ENCODE assay signal across 25 mouse cellular contexts in the genomic region with DNA sequence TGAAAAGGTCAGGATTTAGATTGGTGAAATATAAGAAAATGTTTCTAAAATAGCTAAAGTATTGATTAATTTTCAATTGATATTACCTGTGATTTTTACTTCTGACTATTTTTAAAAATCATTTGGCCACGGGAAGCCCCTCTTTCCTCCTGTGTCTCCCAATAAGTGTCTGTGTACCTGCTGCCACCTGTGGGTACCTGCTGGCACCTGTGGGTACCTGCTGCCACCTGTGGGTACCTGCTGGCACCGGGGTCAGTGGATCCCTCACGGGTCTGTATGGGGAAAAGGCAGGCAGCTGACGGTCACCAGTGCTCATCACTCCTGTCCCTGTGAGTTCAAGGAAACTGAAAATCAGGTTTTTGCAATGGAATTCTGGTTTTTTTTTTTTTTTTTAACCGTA.
DNase-seq lines count a peak whose midpoint lies in the region; ATAC-seq and TF ChIP-seq lines count a peak whose summit lies in the region.
"Had no signal": no experiment of that assay in that cellular context is flagged by ENCODE, and none has a peak within 500 bp of the region (broad histone marks: within the 10 kb centered on the region; RNA-seq: fewer than 3 reads in every experiment).

No protein-coding gene starts in this region.

- peaks cover 3% of the 10 kb centered on the region for H3K27me3 ChIP-seq in forebrain, embryonic 11.5 days (ENCODE audit: control insufficient read depth, insufficient read depth, low read length)
- H3K27me3 ChIP-seq in forebrain, postnatal 0 days (ENCODE audit: insufficient read depth, low read length): peaks cover 30% of the 10 kb centered on the region
- H3K27me3 ChIP-seq in kidney, postnatal 0 days (ENCODE audit: insufficient read depth, low read length): 0 out of 2 replicates have a peak, but pooled peaks cover 3% of the 10 kb centered on the region
- H3K27me3 ChIP-seq in kidney, embryonic 15.5 days: peaks cover 27% of the 10 kb centered on the region
- H3K27me3 ChIP-seq: stomach, embryonic 15.5 days had no signal

- no peaks in the 10 kb centered on the region for H3K9me3 ChIP-seq in forebrain, embryonic 11.5 days (ENCODE audit: control insufficient read depth, low read length)
- H3K9me3 ChIP-seq in forebrain, postnatal 0 days (ENCODE audit: low read length): no peaks in the 10 kb centered on the region
- H3K9me3 ChIP-seq in kidney, postnatal 0 days (replicated peaks; ENCODE audit: low read length): no peaks in the 10 kb centered on the region
- H3K9me3 ChIP-seq in kidney, embryonic 15.5 days (replicated peaks): no peaks in the 10 kb centered on the region
- H3K9me3 ChIP-seq: embryonic facial prominence, embryonic 15.5 days; forebrain, embryonic 15.5 days; hindbrain, embryonic 10.5 days; limb, embryonic 12.5 days; midbrain, embryonic 10.5 days; stomach, embryonic 15.5 days had no signal

- ATAC-seq in forebrain, embryonic 11.5 days (replicated peaks; ENCODE audit: low FRiP score): no peak
- no peak for ATAC-seq in forebrain, postnatal 0 days
- no peak for ATAC-seq in kidney, postnatal 0 days (replicated peaks; ENCODE audit: low FRiP score, low read depth)
- no peak for ATAC-seq in kidney, embryonic 15.5 days (replicated peaks; ENCODE audit: low FRiP score)
- ATAC-seq: forebrain, embryonic 15.5 days; intestine, postnatal 0 days; liver, postnatal 0 days; lung, postnatal 0 days had no signal

- no peak for TF ChIP-seq CTCF in forebrain, postnatal 0 days (IDR thresholded peaks at IDR 0.05; ENCODE audit: low read depth)
- TF ChIP-seq CTCF in kidney, postnatal 0 days (IDR thresholded peaks at IDR 0.05; ENCODE audit: low read depth): peak; percentile 42; the same call in 1 of the 2 replicates

- H3K4me1 ChIP-seq in forebrain, embryonic 11.5 days (replicated peaks; ENCODE audit: control insufficient read depth, insufficient read depth, low read length): peaks cover 9% of the 10 kb centered on the region
- no peaks in the 10 kb centered on the region for H3K4me1 ChIP-seq in forebrain, postnatal 0 days (ENCODE audit: insufficient read depth)
- H3K4me1 ChIP-seq in kidney, postnatal 0 days (replicated peaks; ENCODE audit: insufficient read depth, low read length): no peaks in the 10 kb centered on the region
- H3K4me1 ChIP-seq in kidney, embryonic 15.5 days: 0 out of 2 replicates have a peak, but pooled peaks cover 12% of the 10 kb centered on the region
- H3K4me1 ChIP-seq: embryonic facial prominence, embryonic 15.5 days; stomach, embryonic 15.5 days had no signal

- 89% methylated on average over 5 of the region's 5 CpGs for WGBS in forebrain, embryonic 11.5 days
- 89% methylated on average over 5 of the region's 5 CpGs for WGBS in forebrain, postnatal 0 days
- 86% methylated on average over 5 of the region's 5 CpGs for WGBS in kidney, postnatal 0 days
- WGBS in kidney, embryonic 15.5 days: 88% methylated on average over 5 of the region's 5 CpGs

- peak; percentile 38 for DNase-seq in forebrain, embryonic 11.5 days (ENCODE audit: low spot score)
- DNase-seq in forebrain, postnatal 0 days: no peak
- no peak for DNase-seq in kidney, postnatal 0 days (ENCODE audit: low spot score)
- DNase-seq in cerebellum, postnatal 25 days: peak; percentile 68 to 75
- DNase-seq in retina, embryonic 14.5 days (ENCODE audit: low spot score): no peak
- DNase-seq in lung, postnatal 36 days: no peak
- DNase-seq: adrenal gland, postnatal 36 days; gastrocnemius, postnatal 10 days; layer of hippocampus, postnatal 36 days; liver, postnatal 0 days; right cerebral cortex, adult 18-20 months; right cerebral cortex, postnatal 4 days; thymus, adult 18-20 months had no signal

- H3K36me3 ChIP-seq in forebrain, embryonic 11.5 days (ENCODE audit: control insufficient read depth, insufficient read depth, low read length): no peaks in the 10 kb centered on the region
- H3K36me3 ChIP-seq in forebrain, postnatal 0 days (ENCODE audit: insufficient read depth): no peaks in the 10 kb centered on the region
- H3K36me3 ChIP-seq in kidney, postnatal 0 days (ENCODE audit: insufficient read depth, low read length): no peaks in the 10 kb centered on the region
- H3K36me3 ChIP-seq in kidney, embryonic 15.5 days: no peaks in the 10 kb centered on the region
- H3K36me3 ChIP-seq: embryonic facial prominence, embryonic 15.5 days; forebrain, embryonic 15.5 days; hindbrain, embryonic 10.5 days; limb, embryonic 12.5 days; midbrain, embryonic 10.5 days; stomach, embryonic 15.5 days had no signal

- H3K27ac ChIP-seq in forebrain, embryonic 11.5 days (ENCODE audit: low read depth, low read length): no peak overlapping the region
- H3K27ac ChIP-seq in forebrain, postnatal 0 days (ENCODE audit: low read depth, low read length): no peak overlapping the region
- no peak overlapping the region for H3K27ac ChIP-seq in kidney, postnatal 0 days
- H3K27ac ChIP-seq in kidney, embryonic 15.5 days: no peak overlapping the region
- H3K27ac ChIP-seq: embryonic facial prominence, embryonic 15.5 days; hindbrain, embryonic 10.5 days; layer of hippocampus, adult 2 months; limb, embryonic 12.5 days; stomach, embryonic 15.5 days had no signal

- no peak overlapping the region for H3K4me2 ChIP-seq in forebrain, embryonic 11.5 days (ENCODE audit: low read depth, low read length, severe bottlenecking)
- no peak overlapping the region for H3K4me2 ChIP-seq in forebrain, postnatal 0 days (ENCODE audit: low read depth)
- H3K4me2 ChIP-seq in kidney, postnatal 0 days (ENCODE audit: low read length): no peak overlapping the region
- no peak overlapping the region for H3K4me2 ChIP-seq in kidney, embryonic 15.5 days
- H3K4me2 ChIP-seq: embryonic facial prominence, embryonic 15.5 days; forebrain, embryonic 15.5 days; heart, embryonic 11.5 days; limb, embryonic 12.5 days; liver, embryonic 11.5 days; stomach, embryonic 15.5 days had no signal

- no peak overlapping the region for H3K4me3 ChIP-seq in forebrain, embryonic 11.5 days (ENCODE audit: low read depth, low read length)
- no peak overlapping the region for H3K4me3 ChIP-seq in forebrain, postnatal 0 days (ENCODE audit: low read depth, low read length)
- H3K4me3 ChIP-seq in kidney, postnatal 0 days (replicated peaks; ENCODE audit: low read depth, low read length): no peak overlapping the region
- no peak overlapping the region for H3K4me3 ChIP-seq in kidney, embryonic 15.5 days (replicated peaks)
- H3K4me3 ChIP-seq: embryonic facial prominence, embryonic 15.5 days; forebrain, embryonic 15.5 days; hindbrain, embryonic 10.5 days; layer of hippocampus, adult 2 months; limb, embryonic 12.5 days; midbrain, embryonic 10.5 days; stomach, embryonic 15.5 days had no signal

- no peak overlapping the region for H3K9ac ChIP-seq in forebrain, embryonic 11.5 days (ENCODE audit: low read length)
- H3K9ac ChIP-seq in forebrain, postnatal 0 days: no peak overlapping the region
- H3K9ac ChIP-seq in kidney, postnatal 0 days (ENCODE audit: low read depth, low read length): no peak overlapping the region
- H3K9ac ChIP-seq in kidney, embryonic 15.5 days: no peak overlapping the region
- H3K9ac ChIP-seq: embryonic facial prominence, embryonic 15.5 days; forebrain, embryonic 15.5 days; limb, embryonic 12.5 days; liver, postnatal 0 days; stomach, embryonic 15.5 days had no signal

Comparison
In these comparisons a context has a peak if more than half of its experiments do, and no peak if none do; other contexts are left out.
1. DNase-seq: peak in forebrain, embryonic 11.5 days (single experiment) and cerebellum, postnatal 25 days (2 of 2); none in forebrain, postnatal 0 days (single experiment), kidney, postnatal 0 days (single experiment), retina, embryonic 14.5 days (single experiment) and lung, postnatal 36 days (single experiment).